ENCODE assay signal across 1 mouse cellular context in genomic region chr11:48779450-48779849, GRCm38 (mm10).
A peak's percentile ranks its signal among the peaks of the same experiment; 100 is the strongest.
TF ChIP-seq lines count a peak whose summit lies in the region.

No protein-coding gene starts in this region.

TF ChIP-seq in MEL, 35 proteins besides CTCF, POLR2A, EP300 and RAD21 (continued from another document):
- TF ChIP-seq NELFE (IDR thresholded peaks at IDR 0.05; ENCODE audit: low read depth, low read length): no peak
- TF ChIP-seq POLR2AphosphoS5 (IDR thresholded peaks at IDR 0.05; ENCODE audit: borderline replicate concordance, low read depth, low read length): no peak
- 0 out of 2 replicates have a peak, but pooled peaks have one; percentile 12 for TF ChIP-seq BHLHE40 (IDR thresholded peaks at IDR 0.05; ENCODE audit: borderline replicate concordance, low read depth, low read length)
- TF ChIP-seq POLR2AphosphoS2 (IDR thresholded peaks at IDR 0.05; ENCODE audit: low read length): no peak
